Mouse (Mus musculus): ENCODE data around the gene Trhr2. TPM values are rescaled to one million over a fixed set of nuclear protein-coding genes. Genes with fewer than 3 reads are reported as not detected.
"Not testable (repeated sequence)": the region's sequence is repeated elsewhere in the genome, so short reads cannot be mapped to it uniquely, and the experiment has no call there.

The Trhr2 gene
- polyA plus RNA-seq, 1 experiment from 2014 or later, result not detected

DNA sequence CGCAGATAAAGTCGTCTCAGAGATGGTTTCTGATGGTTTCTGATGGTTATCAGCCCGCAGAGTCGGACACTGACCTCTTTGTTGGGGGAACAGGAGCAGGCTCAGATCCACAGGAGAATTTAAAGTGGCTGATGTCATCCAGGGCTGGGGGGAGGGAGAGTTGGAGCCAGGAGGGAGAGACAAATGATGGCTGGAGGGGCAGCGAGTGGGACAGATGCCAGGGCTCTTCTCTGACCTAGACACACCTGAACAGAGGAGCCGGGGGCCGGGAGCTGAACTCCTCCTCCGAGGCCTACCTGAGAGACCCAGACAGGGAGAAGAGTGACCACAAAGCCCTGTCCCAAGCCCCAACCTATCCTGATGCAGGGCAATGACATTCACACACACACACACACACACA lies 31.5 kb downstream of the Trhr2 start:
- H3K9ac ChIP-seq, result peak overlapping the region; percentile 54
- WGBS, result 48% methylated on average over 8 of the region's 8 CpGs
- peak overlapping the region; percentile 73 for H3K27ac ChIP-seq (replicated peaks)
- no peaks in the 10 kb centered on the region for H3K9me3 ChIP-seq
- no peak for ATAC-seq (ENCODE audit: extremely low read depth, insufficient number of reproducible peaks, low FRiP score, low TSS enrichment)
- no peaks in the 10 kb centered on the region for H3K27me3 ChIP-seq (replicated peaks)
- H3K4me3 ChIP-seq, result no peak overlapping the region
- no peak overlapping the region for H3K4me2 ChIP-seq
- peaks cover 58% of the 10 kb centered on the region for H3K36me3 ChIP-seq
- H3K4me1 ChIP-seq, result peaks cover 84% of the 10 kb centered on the region

- Histone ChIP-seq H3K9me3 (no peaks in the 10 kb centered on the region), H3K4me2 (peak overlapping the region; percentile 49), H3K27me3 (replicated peaks) (no peaks in the 10 kb centered on the region), H3K4me3 (peak overlapping the region; percentile 6), H3K27ac (replicated peaks) (peak overlapping the region; percentile 88), H3K36me3 (peaks cover 36% of the 10 kb centered on the region), H3K4me1 (peaks cover 100% of the 10 kb centered on the region), H3K9ac (peak overlapping the region; percentile 72)
- no peak for ATAC-seq (ENCODE audit: extremely low read depth, insufficient number of reproducible peaks, low FRiP score, low TSS enrichment)
- 16% methylated on average over 14 of the region's 14 CpGs for WGBS
Observed at GRCm38 (mm10) chr8:122326114-122326542, 34.4 kb downstream of the Trhr2 start.

GRCm38 (mm10) chr8:122325196-122325595 lies 35.4 kb downstream of the Trhr2 start:
- peaks cover 45% of the 10 kb centered on the region for H3K36me3 ChIP-seq
- H3K9ac ChIP-seq, result peak overlapping the region; percentile 72
- H3K9me3 ChIP-seq, result no peaks in the 10 kb centered on the region
- H3K27me3 ChIP-seq (replicated peaks), result no peaks in the 10 kb centered on the region
- peaks cover 100% of the 10 kb centered on the region for H3K4me1 ChIP-seq
- 30% methylated on average over 2 of the region's 2 CpGs for WGBS
- H3K4me3 ChIP-seq, result peak overlapping the region; percentile 6; the same call in 1 of the 2 replicates
- peak overlapping the region; percentile 88 for H3K27ac ChIP-seq (replicated peaks)
- peak overlapping the region; percentile 49 for H3K4me2 ChIP-seq
- no peak for ATAC-seq (ENCODE audit: extremely low read depth, insufficient number of reproducible peaks, low FRiP score, low TSS enrichment)

DNA sequence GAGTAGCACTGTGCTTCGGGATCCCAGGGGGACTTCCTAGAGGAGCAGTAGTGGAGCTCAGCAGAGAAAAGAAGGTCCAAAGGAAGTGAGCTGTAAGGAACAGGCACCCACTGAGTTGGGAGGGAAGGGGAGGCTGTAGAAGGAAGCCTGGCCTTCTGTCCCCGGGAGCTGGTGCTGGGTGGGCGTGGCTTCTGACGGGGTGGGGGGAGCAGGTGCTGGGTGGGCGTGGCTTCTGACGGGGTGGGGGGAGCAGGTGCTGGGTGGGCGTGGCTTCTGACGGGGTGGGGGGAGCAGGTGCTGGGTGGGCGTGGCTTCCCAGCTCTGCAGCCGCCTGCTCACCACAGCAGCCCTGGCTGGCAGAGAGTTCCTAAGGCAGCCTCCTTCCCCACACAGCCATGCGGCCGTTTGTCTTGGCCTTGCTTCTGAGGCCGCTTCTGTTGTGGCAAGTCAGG lies 36.6 kb downstream of the Trhr2 start:
- Histone ChIP-seq H3K27ac (replicated peaks) (peak overlapping the region; percentile 88), H3K4me1 (peaks cover 100% of the 10 kb centered on the region), H3K9ac (peak overlapping the region; percentile 72), H3K36me3 (peaks cover 49% of the 10 kb centered on the region), H3K4me2 (peak overlapping the region; percentile 32)
- H3K27me3 ChIP-seq (replicated peaks); H3K9me3 ChIP-seq; H3K4me3 ChIP-seq: not testable (repeated sequence)
- peak; percentile 55 for ATAC-seq (ENCODE audit: extremely low read depth, insufficient number of reproducible peaks, low FRiP score, low TSS enrichment)
- 13% methylated on average over 10 of the region's 13 CpGs for WGBS

- peaks cover 100% of the 10 kb centered on the region for H3K4me1 ChIP-seq
- peak overlapping the region; percentile 32 for H3K4me2 ChIP-seq
- H3K9me3 ChIP-seq, result no peaks in the 10 kb centered on the region
- H3K27ac ChIP-seq (replicated peaks), result peak overlapping the region; percentile 88
- peak; percentile 8; the same call in 1 of the 2 replicates for ATAC-seq (ENCODE audit: extremely low read depth, insufficient number of reproducible peaks, low FRiP score, low TSS enrichment)
- WGBS, result 12% methylated on average over 11 of the region's 11 CpGs
- H3K36me3 ChIP-seq, result peaks cover 41% of the 10 kb centered on the region
- no peak overlapping the region for H3K4me3 ChIP-seq
- H3K27me3 ChIP-seq (replicated peaks), result no peaks in the 10 kb centered on the region
- H3K9ac ChIP-seq, result peak overlapping the region; percentile 61
Observed at GRCm38 (mm10) chr8:122322792-122323191, 37.8 kb downstream of the Trhr2 start.

DNA sequence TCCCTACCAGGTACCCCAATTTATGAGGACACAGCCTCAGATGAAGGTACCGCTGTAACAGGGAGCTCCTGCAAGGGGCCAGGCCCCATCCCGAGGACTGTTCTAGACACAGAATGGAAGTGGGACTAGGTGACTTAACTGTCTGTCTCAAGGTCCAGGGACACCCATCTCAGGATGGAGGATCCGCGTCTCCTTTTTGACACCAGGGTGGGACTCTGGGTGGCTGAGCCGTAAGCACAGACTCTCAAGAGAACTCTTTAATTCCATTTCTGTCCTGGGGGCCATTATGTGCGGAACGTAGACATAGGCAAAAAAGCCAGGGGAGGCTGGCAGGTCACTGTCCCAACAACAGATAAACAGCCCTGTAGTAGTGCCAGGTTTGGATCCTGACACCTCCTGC lies 38.4 kb downstream of the Trhr2 start:
- Histone ChIP-seq H3K27ac (replicated peaks) (peak overlapping the region; percentile 88), H3K9ac (peak overlapping the region; percentile 61), H3K4me2 (peak overlapping the region; percentile 32), H3K4me1 (peaks cover 100% of the 10 kb centered on the region), H3K36me3 (peaks cover 42% of the 10 kb centered on the region), H3K9me3 (no peaks in the 10 kb centered on the region), H3K27me3 (replicated peaks) (no peaks in the 10 kb centered on the region), H3K4me3 (no peak overlapping the region)
- 65% methylated on average over 7 of the region's 7 CpGs for WGBS
- no peak for ATAC-seq (ENCODE audit: extremely low read depth, insufficient number of reproducible peaks, low FRiP score, low TSS enrichment)

DNA sequence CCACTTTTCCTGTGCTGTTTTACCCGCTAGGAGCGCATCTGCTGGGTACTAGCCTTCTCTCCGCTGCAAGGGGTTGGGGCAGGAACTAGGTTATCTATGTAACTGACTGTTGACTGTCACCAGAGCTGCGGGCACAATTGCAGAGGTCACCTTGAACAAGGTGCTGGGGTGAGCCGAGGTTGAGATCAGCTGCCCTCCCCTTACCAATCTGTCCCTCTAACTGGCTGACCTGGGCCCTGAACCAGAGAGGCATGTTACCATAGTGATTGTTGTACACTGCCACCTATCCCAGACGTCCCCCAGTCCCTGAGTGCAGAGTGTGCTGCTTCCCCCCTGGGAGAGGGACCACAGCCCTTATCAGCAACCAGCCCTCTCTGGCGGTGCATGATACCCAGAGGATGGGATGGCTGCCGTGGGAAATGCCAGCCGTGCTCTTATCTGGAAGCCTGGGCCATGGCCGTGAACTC lies 39.1 kb downstream of the Trhr2 start:
- Histone ChIP-seq H3K4me2 (peak overlapping the region; percentile 32), H3K36me3 (peaks cover 49% of the 10 kb centered on the region), H3K27ac (replicated peaks) (peak overlapping the region; percentile 88), H3K4me3 (0 out of 2 replicates have a peak overlapping the region, but pooled peaks have one; percentile 1), H3K9ac (peak overlapping the region; percentile 45), H3K9me3 (no peaks in the 10 kb centered on the region), H3K4me1 (peaks cover 100% of the 10 kb centered on the region), H3K27me3 (replicated peaks) (no peaks in the 10 kb centered on the region)
- 13% methylated on average over 10 of the region's 10 CpGs for WGBS
- ATAC-seq (ENCODE audit: extremely low read depth, insufficient number of reproducible peaks, low FRiP score, low TSS enrichment), result peak; percentile 16; the same call in 1 of the 2 replicates

DNA sequence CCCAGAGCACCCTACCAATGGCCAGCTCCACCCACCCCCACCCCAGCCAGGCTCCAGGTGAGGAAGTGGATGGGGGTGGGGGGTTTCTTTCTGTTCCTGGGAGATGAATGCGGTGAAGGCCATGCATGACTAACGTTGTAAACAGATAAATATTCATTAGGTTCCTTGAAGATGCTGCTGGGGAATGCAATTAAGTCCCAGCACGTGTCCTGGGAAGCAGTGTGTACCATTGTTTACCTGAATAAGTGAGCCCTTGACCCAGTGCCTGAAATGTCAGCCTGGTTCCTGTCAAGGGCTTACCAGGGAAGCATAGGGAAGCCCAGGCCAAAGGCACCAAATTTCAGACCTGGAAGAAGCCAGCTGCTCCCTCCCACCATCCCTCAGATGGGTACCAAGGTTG lies 40.0 kb downstream of the Trhr2 start:
- Histone ChIP-seq H3K9ac (peak overlapping the region; percentile 45), H3K27ac (replicated peaks) (peak overlapping the region; percentile 88), H3K4me3 (no peak overlapping the region), H3K27me3 (replicated peaks) (no peaks in the 10 kb centered on the region), H3K4me2 (0 out of 2 replicates have a peak overlapping the region, but pooled peaks have one; percentile 32), H3K36me3 (peaks cover 58% of the 10 kb centered on the region), H3K4me1 (peaks cover 100% of the 10 kb centered on the region), H3K9me3 (no peaks in the 10 kb centered on the region)
- whole genome bisulfite sequencing, result 52% methylated on average over 3 of the region's 3 CpGs
- ATAC-seq (ENCODE audit: extremely low read depth, insufficient number of reproducible peaks, low FRiP score, low TSS enrichment), result no peak

DNA sequence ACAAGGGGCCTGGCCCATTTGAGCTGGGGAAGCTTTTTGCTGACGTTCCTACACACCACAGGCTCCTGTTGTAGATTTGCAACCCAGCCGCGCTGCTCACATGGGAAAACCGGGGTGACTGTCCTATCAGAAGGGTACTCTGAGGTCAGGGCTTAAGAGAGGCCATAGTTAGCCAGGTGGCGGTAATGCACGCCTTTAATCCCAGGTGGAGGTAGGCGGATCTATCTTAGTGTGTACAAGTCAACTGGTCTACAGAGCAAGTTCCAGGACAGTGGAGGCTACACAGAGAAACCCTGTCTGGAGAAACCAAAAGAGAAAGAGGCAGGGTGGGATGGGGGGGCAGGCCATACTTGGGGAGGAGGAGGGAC lies 40.9 kb downstream of the Trhr2 start:
- Histone ChIP-seq H3K4me2 (no peak overlapping the region), H3K4me1 (peaks cover 100% of the 10 kb centered on the region), H3K9me3 (no peaks in the 10 kb centered on the region), H3K9ac (no peak overlapping the region; the same call in 1 of the 2 replicates), H3K36me3 (peaks cover 58% of the 10 kb centered on the region), H3K4me3 (no peak overlapping the region), H3K27me3 (replicated peaks) (no peaks in the 10 kb centered on the region), H3K27ac (replicated peaks) (peak overlapping the region; percentile 88)
- WGBS, result 76% methylated on average over 7 of the region's 7 CpGs
- ATAC-seq (ENCODE audit: extremely low read depth, insufficient number of reproducible peaks, low FRiP score, low TSS enrichment), result no peak

- H3K4me2 ChIP-seq, result 0 out of 2 replicates have a peak overlapping the region, but pooled peaks have one; percentile 7
- no peak overlapping the region for H3K4me3 ChIP-seq
- 55% methylated on average over 11 of the region's 11 CpGs for WGBS
- peaks cover 59% of the 10 kb centered on the region for H3K36me3 ChIP-seq
- H3K9ac ChIP-seq, result peak overlapping the region; percentile 52
- no peak for ATAC-seq (ENCODE audit: extremely low read depth, insufficient number of reproducible peaks, low FRiP score, low TSS enrichment)
- H3K27ac ChIP-seq (replicated peaks), result peak overlapping the region; percentile 88; the same call in 1 of the 2 replicates
- peaks cover 100% of the 10 kb centered on the region for H3K4me1 ChIP-seq
- H3K9me3 ChIP-seq, result no peaks in the 10 kb centered on the region
- no peaks in the 10 kb centered on the region for H3K27me3 ChIP-seq (replicated peaks)
Observed at GRCm38 (mm10) chr8:122319045-122319707, 41.4 kb downstream of the Trhr2 start.

- no peak for ATAC-seq (ENCODE audit: extremely low read depth, insufficient number of reproducible peaks, low FRiP score, low TSS enrichment)
- no peaks in the 10 kb centered on the region for H3K27me3 ChIP-seq (replicated peaks)
- H3K27ac ChIP-seq (replicated peaks), result peak overlapping the region; percentile 45
- H3K36me3 ChIP-seq, result peaks cover 66% of the 10 kb centered on the region
- 47% methylated on average over 8 of the region's 8 CpGs for WGBS
- H3K4me2 ChIP-seq, result 0 out of 2 replicates have a peak overlapping the region, but pooled peaks have one; percentile 7
- no peaks in the 10 kb centered on the region for H3K9me3 ChIP-seq
- peaks cover 100% of the 10 kb centered on the region for H3K4me1 ChIP-seq
- no peak overlapping the region for H3K4me3 ChIP-seq
- H3K9ac ChIP-seq, result peak overlapping the region; percentile 52
Observed at GRCm38 (mm10) chr8:122317918-122318475, 42.5 kb downstream of the Trhr2 start.

All from heart, embryonic 13.5 days (tissue).